Mouse (Mus musculus): ENCODE results near the gene Rsrc1.

DNA sequence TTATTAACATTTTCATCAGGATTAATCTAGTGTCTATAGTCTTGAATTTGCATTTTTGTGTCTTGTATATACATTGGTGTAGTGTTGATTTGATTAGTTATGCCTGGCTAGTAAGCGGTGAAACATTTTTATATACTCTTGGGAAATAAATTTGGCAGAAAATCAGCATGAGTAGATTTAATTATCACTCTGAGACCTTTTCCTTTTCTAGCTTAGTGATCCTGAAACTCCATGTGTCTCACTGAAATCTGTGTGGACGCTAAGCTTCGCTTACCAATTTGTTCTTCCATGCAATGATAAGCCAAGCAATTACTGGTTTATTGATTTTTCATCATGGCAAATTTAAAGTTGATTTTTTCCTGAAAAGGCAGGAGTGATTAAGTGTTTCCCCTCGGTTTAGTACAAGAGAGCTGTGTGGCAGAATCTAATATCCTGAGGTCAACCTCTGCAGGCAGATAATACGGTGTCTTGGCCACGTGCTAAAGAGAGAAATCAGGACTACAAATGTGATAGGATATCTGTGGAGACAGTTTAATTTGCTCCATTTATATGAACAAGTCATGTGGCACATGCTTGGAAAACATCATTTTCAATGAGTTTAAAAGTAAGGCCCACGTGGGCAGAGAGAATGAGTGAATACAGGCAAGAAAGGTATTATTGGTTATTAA lies 328.6 kb downstream of the Rsrc1 start:
- no peak for TF ChIP-seq CTCF (IDR thresholded peaks at IDR 0.05; ENCODE audit: low read depth)
- no peak for TF ChIP-seq EP300 (IDR thresholded peaks at IDR 0.05; ENCODE audit: low read depth)
